Mouse (Mus musculus) midbrain, embryonic 13.5 days (tissue): ENCODE measurements at regions not wholly inside any gene's neighbourhood (a gene's known extent, or its start where the extent isn't known, plus 50 kb on each side); places are given as distances from the start of the nearest gene placed in this dataset.

Experiments
- ATAC-seq: fragments of 200-750 bp; cut with Nextera tagmentation; 2 replicates; pipeline ENCODE4 v1.8.0; 2017; ENCODE audit warnings: mild to moderate bottlenecking, moderate TSS enrichment, moderate library complexity
- H3K27ac ChIP-seq: fragments of 300-500 bp; sonication (generic); 2 replicates; pipeline ENCODE4 v1.5.1; 2015; ENCODE audit warnings: inconsistent platforms, mild to moderate bottlenecking, moderate library complexity
- H3K27me3 ChIP-seq: fragments of 300-500 bp; sonication (generic); 2 replicates; pipeline ENCODE4 v1.6.1; 2015; ENCODE audit warnings: mild to moderate bottlenecking, inconsistent platforms
- H3K36me3 ChIP-seq: fragments of 300-500 bp; sonication (generic); 2 replicates; pipeline ENCODE4 v1.6.1; 2015; ENCODE audit warnings: mild to moderate bottlenecking, inconsistent platforms
- H3K4me1 ChIP-seq: fragments of 300-500 bp; sonication (generic); replicated peaks from 2 replicates; pipeline ENCODE4 v1.6.1; 2015; ENCODE audit warnings: inconsistent platforms
- H3K4me2 ChIP-seq: fragments of 300-500 bp; sonication (generic); replicated peaks from 2 replicates; pipeline ENCODE4 v1.6.1; 2015; ENCODE audit warnings: moderate library complexity, mild to moderate bottlenecking, inconsistent platforms
- H3K4me3 ChIP-seq: fragments of 300-500 bp; sonication (generic); replicated peaks from 2 replicates; pipeline ENCODE4 v1.5.1; 2015; ENCODE audit warnings: mild to moderate bottlenecking, inconsistent platforms
- H3K9ac ChIP-seq: fragments of 300-500 bp; sonication (generic); replicated peaks from 2 replicates; pipeline ENCODE4 v1.6.1; 2015; ENCODE audit warnings: mild to moderate bottlenecking, inconsistent platforms
- H3K9me3 ChIP-seq: fragments of 300-500 bp; sonication (generic); 2 replicates; pipeline ENCODE4 v1.6.1; 2016; ENCODE audit warnings: mild to moderate bottlenecking, inconsistent platforms
- WGBS: fragments of 180-500 bp; shearing (Covaris S2); methylation state at CpG from one replicate; pipeline ENCODE4 v1.1.7; 2015; 5-methylcytosine and 5-hydroxymethylcytosine counted together

DNA sequence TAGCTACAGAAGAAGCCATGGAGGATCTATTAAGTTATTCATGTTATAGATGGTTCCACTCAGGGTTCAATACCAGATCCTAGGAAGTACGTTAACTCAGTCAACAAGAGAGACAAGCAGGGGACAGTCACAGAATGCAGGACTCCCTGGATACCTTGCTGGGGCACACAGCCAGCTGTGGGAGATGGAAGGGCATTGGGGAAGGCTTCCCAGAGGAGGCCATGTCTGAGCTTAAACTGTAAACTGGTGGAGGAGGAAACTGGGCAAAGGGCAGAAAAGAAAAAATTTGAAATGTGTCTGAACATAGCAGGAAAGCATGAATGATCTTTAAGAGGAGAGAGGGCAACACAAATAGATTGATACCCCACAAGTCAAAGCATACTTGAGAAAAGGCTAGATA lies 229.5 kb downstream of the Emx2 start:
- no peak overlapping the region for H3K4me3 ChIP-seq
- no peak for ATAC-seq
- 88% methylated on average over 1 of the region's 1 CpGs for WGBS
- no peaks in the 10 kb centered on the region for H3K9me3 ChIP-seq
- H3K4me2 ChIP-seq: no peak overlapping the region
- H3K9ac ChIP-seq: no peak overlapping the region
- H3K36me3 ChIP-seq: no peaks in the 10 kb centered on the region
- H3K27me3 ChIP-seq: no peaks in the 10 kb centered on the region
- H3K27ac ChIP-seq: no peak overlapping the region
- H3K4me1 ChIP-seq: peaks cover 9% of the 10 kb centered on the region; the same call in 1 of the 2 replicates

DNA sequence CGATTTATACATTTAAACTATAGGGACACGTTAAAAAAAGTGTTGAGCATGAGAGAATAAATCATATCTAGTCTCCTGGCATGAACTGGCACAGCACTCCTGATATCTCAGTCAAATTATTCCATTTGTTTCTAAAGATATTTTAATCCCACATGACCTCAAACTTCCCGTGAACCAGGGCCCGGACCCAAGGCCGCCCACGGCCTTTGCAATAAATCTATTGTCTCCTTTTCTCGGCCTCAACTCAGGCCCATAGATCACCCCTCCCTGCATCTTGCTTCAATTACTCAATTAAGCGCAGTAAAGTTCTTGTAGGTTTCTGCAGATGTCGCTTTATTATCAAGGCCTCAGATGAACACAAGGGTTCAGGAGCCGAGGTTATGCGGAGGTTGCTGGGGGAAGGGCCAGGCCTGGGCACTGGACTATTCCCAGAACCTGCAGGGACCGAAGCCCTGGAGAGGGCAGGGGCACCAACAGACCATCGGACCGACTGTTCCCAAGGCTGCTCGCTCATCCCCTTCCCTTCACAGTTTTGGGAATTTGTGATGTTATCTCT lies 233.4 kb downstream of the Emx2 start:
- Histone ChIP-seq H3K27me3 (no peaks in the 10 kb centered on the region), H3K4me2 (no peak overlapping the region), H3K4me1 (no peaks in the 10 kb centered on the region), H3K4me3 (no peak overlapping the region), H3K9ac (no peak overlapping the region), H3K27ac (no peak overlapping the region), H3K36me3 (no peaks in the 10 kb centered on the region), H3K9me3 (no peaks in the 10 kb centered on the region)
- no peak for ATAC-seq
- WGBS: 87% methylated on average over 15 of the region's 15 CpGs

DNA sequence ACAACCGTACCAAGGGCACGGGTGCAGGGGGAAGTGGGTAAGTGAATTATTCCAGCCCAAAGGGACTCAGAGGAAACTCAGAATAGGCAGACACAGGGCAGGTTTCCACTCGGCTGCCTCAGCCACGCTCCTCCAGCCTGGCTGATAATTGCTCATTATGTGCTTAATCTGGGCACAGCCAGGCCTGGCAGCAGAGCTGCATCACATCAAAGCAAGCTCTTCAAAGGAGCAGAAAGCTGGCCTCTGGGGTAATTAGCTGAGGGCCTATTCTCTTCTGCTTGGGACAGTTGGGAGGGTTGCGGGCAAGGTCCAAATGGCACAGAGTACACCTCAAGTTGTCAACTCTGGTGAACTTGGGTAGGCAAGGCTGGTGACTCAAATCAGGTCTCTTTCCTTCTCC lies 239.5 kb downstream of the Emx2 start:
- ATAC-seq: peak; percentile 86
- H3K27ac ChIP-seq: no peak overlapping the region
- 17% methylated on average over 5 of the region's 5 CpGs for WGBS
- H3K4me3 ChIP-seq: no peak overlapping the region
- H3K9ac ChIP-seq: no peak overlapping the region
- no peak overlapping the region for H3K4me2 ChIP-seq
- H3K9me3 ChIP-seq: no peaks in the 10 kb centered on the region
- 0 out of 2 replicates have a peak, but pooled peaks cover 6% of the 10 kb centered on the region for H3K4me1 ChIP-seq
- no peaks in the 10 kb centered on the region for H3K36me3 ChIP-seq
- H3K27me3 ChIP-seq: no peaks in the 10 kb centered on the region

DNA sequence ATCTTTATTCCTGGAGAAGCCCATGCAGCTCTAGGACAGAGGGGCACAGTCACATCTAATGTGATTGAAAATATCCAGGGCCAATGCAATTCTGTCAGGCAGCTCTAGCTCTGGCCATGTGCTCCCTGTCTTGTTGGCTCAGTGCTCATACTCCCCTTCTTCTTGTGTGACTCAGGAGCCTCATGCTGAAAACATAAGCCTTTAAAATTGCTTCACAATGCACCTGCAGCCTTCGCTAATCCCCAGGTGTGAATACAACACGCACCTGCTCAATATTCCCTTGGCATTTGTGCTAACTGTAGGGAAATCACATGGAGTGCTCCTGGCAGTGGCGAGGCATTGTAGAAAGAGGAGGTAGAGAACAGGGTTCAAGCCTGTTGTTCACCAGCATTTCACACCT lies 242.0 kb downstream of the Emx2 start:
- no peak for ATAC-seq
- H3K9ac ChIP-seq: no peak overlapping the region
- no peak overlapping the region for H3K4me3 ChIP-seq
- no peaks in the 10 kb centered on the region for H3K27me3 ChIP-seq
- WGBS: 68% methylated on average over 3 of the region's 3 CpGs
- no peak overlapping the region for H3K4me2 ChIP-seq
- H3K27ac ChIP-seq: no peak overlapping the region
- 0 out of 2 replicates have a peak, but pooled peaks cover 6% of the 10 kb centered on the region for H3K4me1 ChIP-seq
- no peaks in the 10 kb centered on the region for H3K9me3 ChIP-seq
- H3K36me3 ChIP-seq: no peaks in the 10 kb centered on the region

DNA sequence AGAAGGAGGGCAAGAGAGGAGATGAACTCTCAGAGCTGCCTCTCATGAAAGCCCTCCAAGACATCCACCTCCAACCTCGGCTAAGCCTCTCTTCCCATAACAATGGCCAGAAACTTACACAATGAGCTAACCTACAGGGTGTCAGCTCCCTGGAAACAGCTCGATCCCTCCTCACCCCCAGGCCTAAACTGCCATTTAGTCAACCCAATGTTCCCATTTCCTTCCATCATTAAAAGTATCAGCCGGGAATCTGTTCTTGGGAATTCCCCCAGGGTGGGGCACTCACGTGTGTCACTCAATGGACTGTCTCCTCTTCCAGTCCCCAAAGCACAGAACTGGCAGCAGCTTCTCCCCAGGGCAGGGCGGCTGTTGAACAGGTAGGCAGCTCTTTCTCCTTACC lies 236.3 kb downstream of the Rab11fip2 start:
- H3K36me3 ChIP-seq: no peaks in the 10 kb centered on the region
- ATAC-seq: no peak
- no peaks in the 10 kb centered on the region for H3K4me1 ChIP-seq
- no peak overlapping the region for H3K4me3 ChIP-seq
- H3K9ac ChIP-seq: no peak overlapping the region
- WGBS: 42% methylated on average over 5 of the region's 5 CpGs
- no peaks in the 10 kb centered on the region for H3K27me3 ChIP-seq
- H3K4me2 ChIP-seq: no peak overlapping the region
- H3K27ac ChIP-seq: no peak overlapping the region
- no peaks in the 10 kb centered on the region for H3K9me3 ChIP-seq

DNA sequence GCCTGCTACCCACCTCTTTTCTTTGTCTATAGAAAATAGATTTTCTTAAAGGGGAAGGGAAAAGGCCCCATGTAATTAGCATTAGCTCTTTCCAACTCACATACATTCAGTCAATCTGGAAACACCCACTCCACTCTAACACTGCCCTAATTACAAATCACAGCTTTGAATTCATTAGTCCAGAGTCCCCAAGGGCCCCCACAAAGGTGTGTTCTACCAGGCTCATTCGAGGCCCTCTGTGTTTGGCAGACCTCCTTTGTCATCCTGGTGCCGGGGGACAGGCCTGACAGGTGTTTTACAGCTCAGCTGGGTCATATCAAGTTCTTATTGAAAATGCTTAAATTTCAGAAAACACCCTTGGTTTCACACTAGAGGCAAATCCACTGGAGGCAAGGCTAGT lies 234.3 kb downstream of the Rab11fip2 start:
- Histone ChIP-seq H3K36me3 (no peaks in the 10 kb centered on the region), H3K4me3 (no peak overlapping the region), H3K4me1 (no peaks in the 10 kb centered on the region), H3K9ac (no peak overlapping the region), H3K27ac (no peak overlapping the region), H3K4me2 (no peak overlapping the region), H3K27me3 (no peaks in the 10 kb centered on the region), H3K9me3 (no peaks in the 10 kb centered on the region)
- ATAC-seq: no peak
- 28% methylated on average over 2 of the region's 2 CpGs for WGBS

DNA sequence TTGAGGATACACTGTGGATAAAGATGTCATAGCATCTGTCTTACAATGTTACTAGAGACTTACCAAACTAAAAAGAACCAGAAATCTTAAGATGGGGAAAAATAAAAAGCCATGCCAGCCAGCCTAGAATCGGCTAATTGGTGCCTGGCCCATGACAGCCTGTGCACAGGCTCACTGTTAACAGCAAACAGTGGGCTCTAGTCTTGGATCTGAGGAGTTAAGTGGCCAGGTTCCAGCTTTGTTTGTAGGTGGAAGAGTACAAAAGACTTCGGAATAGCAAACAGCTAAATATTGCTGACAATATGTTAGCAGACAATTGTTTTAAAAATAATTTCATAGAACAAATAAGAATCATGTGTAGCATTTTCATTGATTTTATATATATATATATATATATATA lies 228.4 kb downstream of the Rab11fip2 start:
- no peak overlapping the region for H3K27ac ChIP-seq
- no peak for ATAC-seq
- 85% methylated on average over 2 of the region's 2 CpGs for WGBS
- H3K4me3 ChIP-seq: no peak overlapping the region
- no peak overlapping the region for H3K9ac ChIP-seq
- no peaks in the 10 kb centered on the region for H3K27me3 ChIP-seq
- H3K4me1 ChIP-seq: peaks cover 9% of the 10 kb centered on the region
- no peaks in the 10 kb centered on the region for H3K9me3 ChIP-seq
- no peak overlapping the region for H3K4me2 ChIP-seq
- no peaks in the 10 kb centered on the region for H3K36me3 ChIP-seq

DNA sequence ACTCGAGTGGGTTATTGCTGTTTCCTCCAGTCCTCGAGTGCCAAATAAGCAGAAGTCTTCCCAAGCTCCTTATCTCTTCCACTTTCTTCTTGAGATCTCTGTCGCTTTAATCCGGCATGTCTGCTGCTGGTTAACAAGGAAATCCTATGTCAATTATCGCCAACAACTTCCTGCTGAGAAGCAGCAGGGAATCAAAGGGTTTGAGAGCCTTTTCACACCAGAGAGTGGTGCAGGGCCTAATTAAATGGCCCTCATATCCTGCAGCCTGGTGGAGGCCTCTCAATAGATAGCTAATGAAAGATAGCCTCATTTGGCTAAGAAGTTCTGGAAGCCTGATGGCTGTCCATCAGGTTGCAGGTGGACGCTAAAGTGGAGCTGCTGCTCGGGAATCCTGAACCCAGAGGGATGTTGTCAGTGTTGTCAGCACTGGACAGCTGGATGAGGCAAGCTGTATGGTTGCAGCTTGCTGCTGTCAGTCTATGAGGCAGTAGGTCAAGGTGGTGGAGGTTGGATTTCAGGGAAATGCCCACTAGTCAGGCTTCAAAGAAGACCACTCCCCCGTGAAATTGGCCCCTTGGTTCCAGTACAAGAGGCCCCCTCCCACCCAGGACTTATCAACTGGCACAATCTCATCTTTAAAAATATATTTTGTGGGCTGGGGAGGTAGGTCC lies 225.5 kb downstream of the Rab11fip2 start:
- Histone ChIP-seq H3K4me2 (no peak overlapping the region), H3K4me3 (no peak overlapping the region), H3K4me1 (peaks cover 9% of the 10 kb centered on the region), H3K9me3 (no peaks in the 10 kb centered on the region), H3K36me3 (no peaks in the 10 kb centered on the region), H3K27ac (no peak overlapping the region), H3K9ac (no peak overlapping the region), H3K27me3 (no peaks in the 10 kb centered on the region)
- no peak for ATAC-seq
- WGBS: 3% methylated on average over 8 of the region's 8 CpGs

DNA sequence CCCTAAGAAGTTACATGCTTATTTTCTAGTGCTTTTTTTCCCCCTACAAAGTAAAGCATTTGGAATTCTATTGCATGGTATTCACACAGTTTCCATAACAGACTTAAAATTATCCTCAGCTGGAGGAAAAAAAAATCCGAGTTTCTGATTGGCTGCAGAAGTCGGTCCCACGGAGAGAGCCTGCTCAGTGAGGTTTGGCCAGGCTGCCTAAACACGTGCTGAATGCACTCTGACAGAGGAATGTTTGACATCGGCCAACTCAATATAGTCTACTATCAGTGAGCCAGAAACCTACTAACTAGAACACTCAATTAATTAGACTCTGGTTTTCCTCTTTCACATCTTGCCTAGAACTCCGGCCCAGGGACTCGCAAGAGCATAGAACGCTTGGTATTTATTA lies 204.9 kb downstream of the Rab11fip2 start:
- no peaks in the 10 kb centered on the region for H3K36me3 ChIP-seq
- H3K4me2 ChIP-seq: no peak overlapping the region
- H3K4me1 ChIP-seq: no peaks in the 10 kb centered on the region
- no peak overlapping the region for H3K27ac ChIP-seq
- 73% methylated on average over 8 of the region's 8 CpGs for WGBS
- H3K9me3 ChIP-seq: no peaks in the 10 kb centered on the region
- ATAC-seq: no peak
- H3K27me3 ChIP-seq: no peaks in the 10 kb centered on the region
- no peak overlapping the region for H3K9ac ChIP-seq
- no peak overlapping the region for H3K4me3 ChIP-seq

DNA sequence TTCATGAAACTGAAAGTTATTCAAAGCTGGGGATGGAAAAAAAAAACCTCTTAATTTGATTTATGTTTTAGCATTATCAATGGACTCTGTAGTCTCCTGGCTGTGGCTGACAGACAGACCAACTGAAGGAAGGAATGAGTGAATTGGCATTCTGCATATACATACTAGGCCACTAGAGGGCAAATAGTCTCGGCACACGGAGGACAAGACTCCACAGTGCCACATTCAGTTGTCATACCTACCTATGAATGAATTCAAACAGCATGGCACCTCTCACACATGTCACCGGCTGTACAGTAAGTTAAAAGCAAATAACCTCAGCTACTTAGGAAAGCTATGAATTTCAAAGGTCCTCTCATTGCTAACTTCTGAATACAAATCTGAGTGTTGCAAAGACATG lies 200.5 kb downstream of the Rab11fip2 start:
- ATAC-seq: no peak
- 30% methylated on average over 3 of the region's 3 CpGs for WGBS
- Histone ChIP-seq H3K4me1 (no peaks in the 10 kb centered on the region), H3K36me3 (no peaks in the 10 kb centered on the region), H3K4me2 (no peak overlapping the region), H3K4me3 (no peak overlapping the region), H3K27ac (no peak overlapping the region), H3K9ac (no peak overlapping the region), H3K27me3 (no peaks in the 10 kb centered on the region), H3K9me3 (no peaks in the 10 kb centered on the region)

DNA sequence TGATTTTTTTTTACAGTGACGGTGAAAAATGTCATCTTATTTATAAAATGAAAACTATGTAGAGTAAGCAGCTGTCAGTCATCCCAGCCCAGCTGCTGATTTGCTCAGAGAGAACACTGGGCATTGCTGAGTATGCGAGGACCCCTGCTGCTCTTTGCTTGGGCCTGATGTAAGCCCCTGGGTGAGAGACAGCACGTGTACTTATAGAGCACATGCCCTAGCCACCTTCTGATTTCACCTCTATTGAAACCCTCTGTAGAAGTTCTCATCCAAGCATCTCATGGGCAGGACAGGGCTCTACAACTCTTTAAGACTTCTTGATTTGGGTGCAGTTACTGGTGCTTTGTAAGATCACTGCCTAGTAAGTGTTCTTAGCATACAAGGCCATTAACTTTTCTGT lies 182.2 kb downstream of the Rab11fip2 start:
- H3K36me3 ChIP-seq: no peaks in the 10 kb centered on the region
- 53% methylated on average over 3 of the region's 3 CpGs for WGBS
- no peaks in the 10 kb centered on the region for H3K27me3 ChIP-seq
- no peak overlapping the region for H3K4me3 ChIP-seq
- H3K4me2 ChIP-seq: no peak overlapping the region
- no peaks in the 10 kb centered on the region for H3K9me3 ChIP-seq
- no peak overlapping the region for H3K27ac ChIP-seq
- H3K9ac ChIP-seq: no peak overlapping the region
- peaks cover 7% of the 10 kb centered on the region; the same call in 1 of the 2 replicates for H3K4me1 ChIP-seq
- ATAC-seq: no peak

DNA sequence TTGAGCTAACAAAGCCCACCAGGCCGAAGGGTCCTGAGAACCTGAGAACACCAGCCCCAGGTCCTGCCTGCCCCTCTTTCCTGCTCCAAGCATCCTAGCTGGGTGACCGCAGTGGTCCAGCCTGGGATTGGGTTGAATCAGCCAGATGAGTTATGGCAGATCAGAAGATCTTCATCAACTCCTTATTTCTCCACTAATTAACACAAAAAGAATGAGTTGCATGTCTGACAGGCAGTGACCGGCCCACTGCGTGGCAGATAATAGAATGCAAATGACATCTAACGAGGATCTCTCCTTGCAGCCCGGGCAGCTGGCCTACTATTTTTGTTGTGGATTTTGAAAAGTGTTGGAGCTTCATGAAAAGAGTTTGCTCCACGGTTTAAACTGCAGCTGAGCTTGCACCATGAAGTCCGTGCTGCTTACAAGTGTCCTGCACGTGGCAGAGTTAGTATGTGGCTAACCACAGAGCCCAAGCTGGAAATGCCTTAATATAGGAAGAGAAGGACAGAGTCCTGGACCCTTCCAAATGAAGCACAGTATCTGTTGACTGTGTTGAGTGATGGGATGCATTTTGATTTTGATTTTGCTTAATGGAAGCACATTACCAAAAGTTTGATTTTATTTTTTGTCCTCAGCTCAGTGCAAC lies 158.9 kb downstream of the Rab11fip2 start:
- Histone ChIP-seq H3K27me3 (no peaks in the 10 kb centered on the region), H3K9ac (no peak overlapping the region), H3K4me1 (peaks cover 16% of the 10 kb centered on the region), H3K4me3 (no peak overlapping the region), H3K9me3 (no peaks in the 10 kb centered on the region), H3K4me2 (no peak overlapping the region), H3K36me3 (no peaks in the 10 kb centered on the region), H3K27ac (no peak overlapping the region)
- no peak for ATAC-seq
- 42% methylated on average over 9 of the region's 9 CpGs for WGBS
